Mouse (Mus musculus) urinary bladder, postnatal 14 days (tissue): ENCODE results near the gene Ahcyl2.

Experiments
- DNase-seq: peaks from one replicate; pipeline ENCODE4 v3.0.0; 2021; ENCODE audit warnings: low spot score

Gene Ahcyl2

GRCm38 (mm10) chr6:29853213-29853899 is 85.5 kb downstream of the Ahcyl2 start:
- DNase-seq, result peak; percentile 83

DNA sequence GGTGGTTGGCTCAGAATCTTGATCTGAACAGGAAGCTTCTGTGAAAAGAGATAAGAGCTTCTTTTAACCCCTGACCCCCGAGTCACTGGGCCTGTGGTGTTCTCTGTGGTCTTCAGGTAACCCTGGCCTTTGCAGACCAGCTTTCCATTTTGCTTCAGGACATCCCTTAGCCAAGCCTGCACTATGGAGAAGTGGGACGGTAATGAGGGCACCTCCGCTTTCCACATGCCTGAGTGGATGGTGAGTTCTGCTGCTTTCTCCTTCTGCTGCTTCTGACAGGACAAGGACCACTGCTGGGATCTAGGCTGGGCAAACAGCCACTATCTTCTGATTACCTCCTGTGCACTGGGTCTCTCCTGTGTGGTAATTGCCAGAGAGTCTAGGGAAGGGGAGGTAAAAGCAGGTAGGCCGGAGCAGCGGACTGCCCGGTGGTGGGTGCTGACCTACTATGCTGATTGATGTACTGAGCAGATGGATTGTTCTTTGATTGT is 86.1 kb downstream of the Ahcyl2 start:
- DNase-seq, result peak; percentile 7

GRCm38 (mm10) chr6:29858619-29859018 is 90.8 kb downstream of the Ahcyl2 start:
- DNase-seq, result no peak

GRCm38 (mm10) chr6:29859344-29859743 is 91.5 kb downstream of the Ahcyl2 start:
- no peak for DNase-seq

DNA sequence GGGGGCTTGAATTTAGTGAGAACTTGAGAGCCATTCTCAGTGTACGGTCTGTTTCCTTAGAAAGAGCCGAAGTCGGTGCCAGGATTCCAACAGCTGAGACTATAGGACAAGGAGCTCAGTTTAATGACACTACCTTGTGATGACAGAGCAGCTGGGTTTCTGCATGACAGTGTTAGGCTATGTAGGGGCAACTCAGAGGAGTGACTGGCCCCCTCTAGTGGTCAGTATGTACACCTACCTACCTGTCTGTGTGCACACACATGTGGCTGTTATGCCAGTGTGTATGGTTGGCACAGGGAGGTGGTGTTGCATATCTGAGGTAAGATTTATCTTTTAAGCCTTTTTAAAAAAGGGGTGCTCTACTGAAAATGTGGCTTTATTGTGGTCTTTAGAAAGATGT is 92.4 kb downstream of the Ahcyl2 start:
- DNase-seq, result peak; percentile 16

DNA sequence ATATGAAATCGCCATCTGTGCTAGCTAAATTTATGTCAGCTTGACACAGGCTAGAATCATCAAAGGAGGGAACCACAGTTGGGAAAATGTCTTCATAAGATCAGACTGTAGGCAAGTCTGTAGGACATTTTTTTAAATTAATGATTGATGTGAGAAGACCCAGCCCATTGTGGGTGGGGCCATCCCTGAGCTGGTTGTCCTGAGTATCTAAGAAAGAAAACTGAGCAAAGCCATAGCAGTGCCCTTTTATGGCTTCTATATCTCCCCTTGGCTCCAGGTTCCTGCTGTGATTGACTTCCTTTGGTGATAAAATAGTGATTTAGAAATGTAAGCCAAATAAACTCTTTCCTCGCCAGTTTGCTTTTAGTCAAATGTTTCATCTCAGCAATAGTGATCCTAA is 97.1 kb downstream of the Ahcyl2 start:
- DNase-seq, result no peak

DNA sequence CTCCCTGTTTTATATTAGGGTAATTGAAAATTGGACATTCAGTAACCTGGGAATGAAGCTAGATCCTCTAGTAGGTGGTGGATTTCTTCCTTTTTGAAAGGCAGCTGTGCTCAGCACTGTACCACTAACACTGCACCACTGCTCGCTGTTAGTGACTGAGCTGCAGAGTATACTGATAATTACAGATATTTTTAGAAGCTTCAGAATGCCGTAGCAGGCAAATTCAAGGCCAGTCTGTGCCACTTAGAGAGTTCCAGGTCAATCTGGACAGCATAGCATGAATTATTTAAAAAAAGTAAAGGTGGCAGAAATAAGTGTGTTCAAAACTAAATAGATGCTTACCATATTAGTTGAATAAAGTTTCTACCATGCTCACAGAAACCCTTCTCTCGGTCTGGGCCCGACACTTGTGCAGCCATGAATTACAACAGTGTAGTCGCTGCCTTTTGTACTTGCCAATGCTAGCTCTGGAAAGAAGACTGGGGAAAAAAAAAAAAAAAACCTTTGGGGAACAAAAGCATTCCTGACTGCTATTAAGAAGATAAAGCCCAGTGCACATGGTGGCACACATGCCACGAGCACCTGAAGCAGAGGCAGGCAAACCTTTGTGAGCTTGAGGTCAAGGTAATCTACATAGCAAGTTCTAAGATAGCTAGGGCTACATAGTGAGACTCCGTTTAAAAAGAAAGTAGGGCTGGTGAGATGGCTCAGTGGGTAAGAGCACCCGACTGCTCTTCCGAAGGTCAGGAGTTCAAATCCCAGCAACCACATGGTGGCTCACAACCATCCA is 99.3 kb downstream of the Ahcyl2 start:
- no peak for DNase-seq

DNA sequence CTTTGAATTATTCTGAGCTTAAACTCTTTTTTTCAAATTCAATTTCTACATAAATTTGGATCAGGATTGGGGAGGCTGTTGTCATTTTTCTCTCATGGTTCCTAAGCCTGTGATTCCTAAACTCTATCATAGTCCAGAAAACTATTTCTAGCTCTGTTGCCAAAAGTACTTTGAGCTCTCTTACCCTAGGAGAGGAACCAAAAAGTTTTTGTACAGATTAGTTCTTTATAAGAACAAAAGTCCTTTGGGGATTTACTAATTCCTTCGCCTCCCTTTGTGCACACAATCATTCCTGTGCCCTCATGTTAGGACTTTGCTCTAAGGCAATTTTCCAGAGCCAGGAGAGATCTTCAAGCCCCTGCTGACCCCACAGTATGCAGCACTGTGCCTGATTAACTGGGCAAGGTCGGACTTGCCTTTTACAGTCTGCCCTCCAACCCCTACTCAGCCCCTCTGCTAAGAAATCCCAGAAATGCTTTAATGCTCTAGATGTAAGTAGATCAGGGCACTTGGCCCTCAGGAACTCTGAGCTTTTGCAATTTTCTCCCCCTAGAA is 100.6 kb downstream of the Ahcyl2 start:
- no peak for DNase-seq

GRCm38 (mm10) chr6:29873654-29874053 is 105.8 kb downstream of the Ahcyl2 start:
- DNase-seq, result no peak

DNA sequence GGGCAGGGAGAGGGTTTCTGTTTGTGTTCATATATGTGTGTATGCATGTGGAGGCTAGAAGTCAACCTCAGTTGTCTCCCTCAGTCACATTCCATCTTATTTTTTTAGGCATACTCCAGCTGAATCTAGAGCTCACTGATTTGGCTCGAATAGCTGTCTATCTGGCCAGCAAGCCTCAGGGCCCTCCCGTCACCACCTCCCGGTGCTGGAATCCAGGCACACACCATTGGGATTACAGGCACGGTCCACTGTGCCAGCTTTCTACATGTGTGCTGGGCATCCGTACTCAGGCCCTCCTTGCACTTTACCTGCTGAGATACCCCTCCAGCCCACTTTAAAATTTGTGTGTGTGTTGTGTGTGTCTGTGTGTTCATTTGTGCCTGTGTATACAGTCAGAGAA is 107.8 kb downstream of the Ahcyl2 start:
- DNase-seq, result no peak

GRCm38 (mm10) chr6:29876782-29877181 is 109.0 kb downstream of the Ahcyl2 start:
- no peak for DNase-seq

DNA sequence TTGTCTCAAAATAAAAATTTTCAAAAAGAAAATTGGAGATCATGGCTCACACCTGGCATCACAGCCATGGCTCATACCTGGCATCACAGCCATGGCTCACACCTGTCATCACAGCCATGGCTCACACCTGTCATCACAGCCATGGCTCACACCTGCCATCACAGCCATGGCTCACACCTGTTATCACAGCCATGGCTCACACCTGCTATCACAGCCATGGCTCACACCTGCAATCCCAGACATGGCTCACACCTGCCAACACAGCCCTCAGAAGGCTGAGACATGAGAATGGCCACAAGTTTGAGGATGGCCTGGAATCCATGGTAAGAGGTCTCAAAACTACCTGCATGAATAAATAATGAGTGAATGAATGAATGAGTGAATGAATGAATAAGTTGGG is 111.8 kb downstream of the Ahcyl2 start:
- DNase-seq, result no peak

DNA sequence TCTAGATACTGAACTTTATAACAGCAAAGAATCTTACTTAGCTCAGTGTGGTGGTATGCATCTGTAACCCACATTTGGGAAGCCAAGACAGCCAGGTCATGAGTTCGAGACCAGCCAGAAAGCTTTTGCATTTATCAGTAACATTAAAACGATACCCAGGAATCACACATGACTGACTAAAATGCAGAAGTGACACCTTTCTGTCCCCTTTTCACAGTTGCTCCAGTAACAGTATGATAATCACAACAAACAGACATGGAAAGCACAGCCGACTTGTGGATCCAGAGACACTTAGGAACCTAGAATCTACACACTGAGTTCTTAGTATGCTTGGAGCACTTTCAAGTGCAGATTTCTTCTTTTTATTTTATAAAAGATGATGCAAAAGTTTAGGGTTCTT is 113.0 kb downstream of the Ahcyl2 start:
- DNase-seq, result no peak

DNA sequence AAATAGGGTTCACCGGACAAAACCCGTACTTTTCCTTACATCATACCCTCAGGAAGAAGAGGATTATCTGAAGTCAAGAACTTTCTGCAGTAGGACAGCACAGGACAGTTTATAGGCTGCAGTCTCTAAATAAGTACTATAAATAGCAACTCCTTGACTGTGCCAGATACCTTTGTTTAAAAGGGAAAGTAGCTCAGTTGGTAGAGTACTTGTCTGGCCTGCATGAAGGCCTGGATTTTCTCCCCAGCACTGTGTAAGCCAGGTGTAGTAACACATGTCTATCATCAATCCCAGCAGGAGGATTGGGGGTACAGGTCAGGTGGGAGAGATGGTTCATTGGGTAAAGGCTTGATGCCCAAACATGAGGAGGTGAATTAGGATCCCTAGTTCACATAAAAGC is 114.1 kb downstream of the Ahcyl2 start:
- DNase-seq, result no peak

GRCm38 (mm10) chr6:29882870-29883269 is 115.1 kb downstream of the Ahcyl2 start:
- no peak for DNase-seq

DNA sequence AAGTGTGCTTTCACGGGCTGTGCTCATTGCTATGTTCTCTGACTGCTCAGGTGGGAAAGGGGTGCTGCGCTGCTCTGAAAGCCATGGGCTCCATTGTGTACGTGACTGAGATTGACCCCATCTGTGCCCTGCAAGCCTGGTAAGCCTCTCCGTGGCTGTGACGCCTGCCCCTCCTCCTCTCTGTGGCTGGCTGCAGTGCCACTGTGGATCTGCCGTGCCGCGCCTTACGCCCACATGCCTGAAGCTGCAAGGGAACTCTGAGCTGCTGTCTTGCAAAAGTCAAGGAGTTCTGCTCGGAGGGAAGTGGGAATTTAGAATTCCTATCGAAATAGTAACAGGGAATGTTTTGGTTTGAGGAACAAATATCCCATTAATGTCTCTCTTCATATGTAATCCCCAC is 123.3 kb downstream of the Ahcyl2 start:
- no peak for DNase-seq

DNA sequence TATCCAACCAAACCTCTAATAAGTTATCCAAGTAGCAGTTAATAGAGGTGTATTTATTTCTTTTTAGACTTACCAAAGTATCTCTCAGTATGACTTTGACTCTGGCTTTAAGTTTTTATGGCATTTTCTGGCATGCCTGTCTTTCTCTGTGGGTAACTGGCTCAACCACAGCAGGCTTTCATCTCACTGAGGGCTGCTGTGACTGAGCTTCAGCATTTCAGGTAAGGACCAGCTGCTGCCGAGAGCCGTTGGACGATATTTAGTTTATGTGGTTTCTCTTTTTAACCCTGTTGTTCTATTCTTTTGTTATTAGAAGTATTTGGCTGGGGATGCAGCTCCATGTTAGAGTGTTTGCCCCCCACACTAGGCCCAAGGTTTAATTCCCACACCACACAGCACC is 129.2 kb downstream of the Ahcyl2 start:
- no peak for DNase-seq

- no peak for DNase-seq
Observed at GRCm38 (mm10) chr6:29901450-29901849, 133.6 kb downstream of the Ahcyl2 start.

DNA sequence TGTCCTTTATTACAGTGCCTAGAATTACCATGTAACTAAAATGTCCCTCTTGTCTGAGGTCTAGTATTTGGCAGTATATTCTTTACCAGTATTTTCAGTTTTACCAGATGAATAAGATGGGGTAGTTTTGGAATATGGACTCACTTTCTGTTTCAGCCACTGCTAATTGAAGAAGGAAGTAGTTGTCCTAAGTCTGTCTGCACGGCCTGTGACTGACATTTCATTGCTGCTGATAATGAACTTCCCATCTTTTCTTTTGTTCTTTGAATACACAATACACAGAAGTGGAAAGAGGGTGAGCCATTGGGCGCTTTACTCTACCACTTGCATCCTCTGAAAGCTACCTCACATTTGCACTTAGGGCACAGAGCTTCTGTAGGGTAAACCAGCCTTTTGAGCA is 134.4 kb downstream of the Ahcyl2 start:
- DNase-seq, result no peak

- no peak for DNase-seq
Observed at GRCm38 (mm10) chr6:29903343-29903914, 135.6 kb downstream of the Ahcyl2 start.

GRCm38 (mm10) chr6:29904281-29904680 is 136.5 kb downstream of the Ahcyl2 start:
- no peak for DNase-seq

DNA sequence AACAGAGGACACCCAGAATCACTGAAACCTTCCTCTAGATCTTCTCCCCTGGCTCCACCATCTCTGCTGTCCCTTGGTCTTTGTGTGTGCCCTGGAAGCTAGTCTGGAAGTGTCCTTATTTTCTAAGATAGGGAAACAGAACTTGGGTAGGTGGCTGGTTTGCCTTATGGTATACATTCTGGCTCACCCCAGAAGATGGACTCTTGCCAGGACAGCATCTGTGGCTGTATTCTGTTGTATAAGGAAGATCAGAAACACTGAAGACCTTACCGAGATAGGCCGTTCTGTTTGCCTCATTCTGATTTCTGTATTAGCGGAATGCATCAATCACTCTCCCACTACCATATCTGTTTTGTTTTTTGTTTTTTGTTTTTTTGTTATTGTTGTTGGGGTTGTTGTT is 142.8 kb downstream of the Ahcyl2 start:
- DNase-seq, result no peak

GRCm38 (mm10) chr6:29913673-29914072 is 145.9 kb downstream of the Ahcyl2 start:
- no peak for DNase-seq
